Mouse (Mus musculus): ENCODE measurements around the gene Cxcl16. TPM values are rescaled to one million over a fixed set of nuclear protein-coding genes. Genes with fewer than 3 reads are reported as not detected.

The Cxcl16 gene
- polyA plus RNA-seq, 1 experiment = 2.6 TPM

DNA sequence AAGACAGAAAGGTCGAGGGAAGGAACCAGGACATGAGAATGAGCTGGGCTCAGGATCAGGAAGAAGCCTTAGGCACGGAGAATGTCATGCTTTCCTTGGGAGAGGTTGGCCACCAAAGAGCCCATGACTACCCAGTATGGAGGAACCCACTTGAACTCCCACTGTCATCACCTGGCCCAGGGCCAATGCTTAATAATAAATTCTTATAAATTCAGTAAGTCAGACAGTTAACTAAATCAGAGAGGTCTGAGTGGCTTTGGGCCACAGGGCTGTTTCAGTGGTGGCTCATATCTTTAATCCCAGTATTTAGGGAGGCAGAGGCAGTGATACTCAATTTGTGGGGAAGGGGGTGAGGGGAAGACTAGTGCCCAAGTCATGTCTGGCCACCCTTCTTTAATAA lies 8.9 kb downstream of the Cxcl16 start:
- H3K4me3 ChIP-seq (replicated peaks; ENCODE audit: insufficient read depth, low read depth, low read length) = no peak overlapping the region
- H3K4me1 ChIP-seq (ENCODE audit: control insufficient read depth, insufficient read depth, low read length) = peaks cover 3% of the 10 kb centered on the region
- no peak overlapping the region for H3K27ac ChIP-seq (ENCODE audit: insufficient read depth, low read length)
- no peaks in the 10 kb centered on the region for H3K27me3 ChIP-seq (ENCODE audit: control insufficient read depth, insufficient read depth, low read length)
- 74% methylated on average over 2 of the region's 2 CpGs for WGBS
- peak in 1 of 2 experiments; percentile 21 for DNase-seq
- TF ChIP-seq CTCF (IDR thresholded peaks at IDR 0.05; ENCODE audit: borderline replicate concordance, insufficient read depth, low read depth, low read length) (no peak), POLR2A (IDR thresholded peaks at IDR 0.05; ENCODE audit: borderline replicate concordance, insufficient read depth, low read length) (no peak)

- 81% methylated on average over 1 of the region's 1 CpGs for WGBS
- no peaks in the 10 kb centered on the region for H3K27me3 ChIP-seq (ENCODE audit: control insufficient read depth, insufficient read depth, low read length)
- no peak overlapping the region for H3K27ac ChIP-seq (ENCODE audit: insufficient read depth, low read length)
- no peak overlapping the region for H3K4me3 ChIP-seq (replicated peaks; ENCODE audit: insufficient read depth, low read depth, low read length)
- TF ChIP-seq POLR2A (IDR thresholded peaks at IDR 0.05; ENCODE audit: borderline replicate concordance, insufficient read depth, low read length) = no peak
- no peak for TF ChIP-seq CTCF (IDR thresholded peaks at IDR 0.05; ENCODE audit: borderline replicate concordance, insufficient read depth, low read depth, low read length)
- no peaks in the 10 kb centered on the region for H3K4me1 ChIP-seq (ENCODE audit: control insufficient read depth, insufficient read depth, low read length)
- no peak for DNase-seq
These were observed 12.4 kb downstream of the Cxcl16 start for GRCm38 (mm10) chr11:70447373-70447772.

DNA sequence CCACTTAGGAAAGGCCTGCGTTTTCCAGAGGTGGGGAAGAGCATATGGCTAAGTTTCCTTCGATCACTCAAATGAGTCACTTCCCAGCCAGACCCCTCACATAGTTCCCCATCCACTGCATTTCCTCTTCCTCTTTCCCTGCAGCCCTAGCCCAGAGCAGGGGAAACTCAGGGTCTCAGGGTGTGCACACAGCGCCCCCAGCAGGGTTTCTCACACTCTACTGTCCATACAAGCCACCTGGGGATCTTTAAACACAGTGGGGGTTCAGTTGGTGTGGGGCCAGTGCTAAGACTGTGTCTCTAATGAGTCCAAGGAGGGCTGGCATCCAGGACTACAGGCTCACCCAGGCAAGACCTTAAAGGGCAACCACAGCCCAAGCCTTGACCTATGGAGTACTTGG lies 13.0 kb downstream of the Cxcl16 start:
- DNase-seq = no peak
- H3K27me3 ChIP-seq (ENCODE audit: control insufficient read depth, insufficient read depth, low read length) = no peaks in the 10 kb centered on the region
- no peaks in the 10 kb centered on the region for H3K4me1 ChIP-seq (ENCODE audit: control insufficient read depth, insufficient read depth, low read length)
- no peak overlapping the region for H3K27ac ChIP-seq (ENCODE audit: insufficient read depth, low read length)
- H3K4me3 ChIP-seq (replicated peaks; ENCODE audit: insufficient read depth, low read depth, low read length) = no peak overlapping the region
- TF ChIP-seq CTCF (IDR thresholded peaks at IDR 0.05; ENCODE audit: borderline replicate concordance, insufficient read depth, low read depth, low read length) = no peak
- no peak for TF ChIP-seq POLR2A (IDR thresholded peaks at IDR 0.05; ENCODE audit: borderline replicate concordance, insufficient read depth, low read length)
- WGBS = 46% methylated on average over 3 of the region's 3 CpGs

DNA sequence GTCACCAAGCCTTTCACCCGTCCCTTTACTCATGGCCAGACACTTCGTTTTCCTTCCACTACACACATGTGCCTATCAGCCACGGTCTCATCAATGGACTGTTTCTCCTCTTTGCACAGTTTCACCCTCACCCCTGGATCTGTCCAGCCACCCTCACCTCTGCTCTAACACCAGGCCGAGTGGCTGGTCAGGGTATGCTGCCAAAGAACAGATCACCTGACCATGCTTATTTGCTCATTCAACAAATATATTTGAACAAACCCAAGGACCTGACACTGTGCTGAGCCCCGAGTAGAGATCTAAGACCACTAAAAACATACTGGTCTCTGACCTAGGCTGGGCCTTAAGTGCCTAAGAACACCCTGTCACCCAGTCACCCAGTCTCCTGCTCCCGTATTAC lies 15.1 kb downstream of the Cxcl16 start:
- no peak for DNase-seq
- 76% methylated on average over 6 of the region's 6 CpGs for WGBS
- TF ChIP-seq POLR2A (IDR thresholded peaks at IDR 0.05; ENCODE audit: borderline replicate concordance, insufficient read depth, low read length) (no peak), CTCF (IDR thresholded peaks at IDR 0.05; ENCODE audit: borderline replicate concordance, insufficient read depth, low read depth, low read length) (no peak)
- H3K27ac ChIP-seq (ENCODE audit: insufficient read depth, low read length) = no peak overlapping the region
- H3K27me3 ChIP-seq (ENCODE audit: control insufficient read depth, insufficient read depth, low read length) = no peaks in the 10 kb centered on the region
- no peak overlapping the region for H3K4me3 ChIP-seq (replicated peaks; ENCODE audit: insufficient read depth, low read depth, low read length)
- H3K4me1 ChIP-seq (ENCODE audit: control insufficient read depth, insufficient read depth, low read length) = no peaks in the 10 kb centered on the region

DNA sequence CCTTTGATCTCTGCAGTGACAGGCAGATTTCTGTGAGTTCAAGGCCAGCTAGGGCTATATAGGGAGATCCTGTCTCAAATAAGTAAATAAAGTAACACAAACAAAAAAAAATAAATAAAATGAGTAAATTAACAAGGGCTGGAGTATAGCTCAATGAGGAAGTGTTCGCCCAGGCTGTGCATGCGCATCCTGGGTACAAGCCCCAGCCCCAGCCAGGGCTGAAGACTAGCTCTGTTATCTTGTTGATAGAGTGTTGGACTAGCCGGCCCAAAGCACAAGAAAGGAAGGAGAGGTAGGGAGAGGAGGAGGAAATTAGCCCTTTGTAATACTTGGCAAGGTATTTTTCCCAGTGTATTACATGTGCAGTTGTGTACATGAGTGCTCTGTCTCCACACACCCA lies 15.8 kb downstream of the Cxcl16 start:
- TF ChIP-seq POLR2A (IDR thresholded peaks at IDR 0.05; ENCODE audit: borderline replicate concordance, insufficient read depth, low read length) (no peak), CTCF (IDR thresholded peaks at IDR 0.05; ENCODE audit: borderline replicate concordance, insufficient read depth, low read depth, low read length) (no peak)
- WGBS = 79% methylated on average over 3 of the region's 3 CpGs
- Histone ChIP-seq H3K27me3 (ENCODE audit: control insufficient read depth, insufficient read depth, low read length) (no peaks in the 10 kb centered on the region), H3K27ac (ENCODE audit: insufficient read depth, low read length) (no peak overlapping the region), H3K4me1 (ENCODE audit: control insufficient read depth, insufficient read depth, low read length) (no peaks in the 10 kb centered on the region), H3K4me3 (replicated peaks; ENCODE audit: insufficient read depth, low read depth, low read length) (no peak overlapping the region)
- no peak for DNase-seq

GRCm38 (mm10) chr11:70441882-70442281 lies 17.9 kb downstream of the Cxcl16 start:
- TF ChIP-seq POLR2A (IDR thresholded peaks at IDR 0.05; ENCODE audit: borderline replicate concordance, insufficient read depth, low read length) (no peak), CTCF (IDR thresholded peaks at IDR 0.05; ENCODE audit: borderline replicate concordance, insufficient read depth, low read depth, low read length) (no peak)
- no peaks in the 10 kb centered on the region for H3K4me1 ChIP-seq (ENCODE audit: control insufficient read depth, insufficient read depth, low read length)
- 93% methylated on average over 7 of the region's 7 CpGs for WGBS
- DNase-seq = no peak
- H3K27ac ChIP-seq (ENCODE audit: insufficient read depth, low read length) = no peak overlapping the region
- H3K4me3 ChIP-seq (replicated peaks; ENCODE audit: insufficient read depth, low read depth, low read length) = no peak overlapping the region
- H3K27me3 ChIP-seq (ENCODE audit: control insufficient read depth, insufficient read depth, low read length) = no peaks in the 10 kb centered on the region

GRCm38 (mm10) chr11:70440637-70441036 lies 19.1 kb downstream of the Cxcl16 start:
- DNase-seq = no peak
- Histone ChIP-seq H3K27ac (ENCODE audit: insufficient read depth, low read length) (no peak overlapping the region), H3K27me3 (ENCODE audit: control insufficient read depth, insufficient read depth, low read length) (no peaks in the 10 kb centered on the region), H3K4me1 (ENCODE audit: control insufficient read depth, insufficient read depth, low read length) (no peaks in the 10 kb centered on the region), H3K4me3 (replicated peaks; ENCODE audit: insufficient read depth, low read depth, low read length) (no peak overlapping the region)
- TF ChIP-seq POLR2A (IDR thresholded peaks at IDR 0.05; ENCODE audit: borderline replicate concordance, insufficient read depth, low read length) (no peak), CTCF (IDR thresholded peaks at IDR 0.05; ENCODE audit: borderline replicate concordance, insufficient read depth, low read depth, low read length) (no peak)
- WGBS = 94% methylated on average over 4 of the region's 4 CpGs

- H3K4me3 ChIP-seq (replicated peaks; ENCODE audit: insufficient read depth, low read depth, low read length) = no peak overlapping the region
- H3K4me1 ChIP-seq (ENCODE audit: control insufficient read depth, insufficient read depth, low read length) = peaks cover under 1% of the 10 kb centered on the region
- no peaks in the 10 kb centered on the region for H3K27me3 ChIP-seq (ENCODE audit: control insufficient read depth, insufficient read depth, low read length)
- DNase-seq = no peak
- TF ChIP-seq POLR2A (IDR thresholded peaks at IDR 0.05; ENCODE audit: borderline replicate concordance, insufficient read depth, low read length) (no peak), CTCF (IDR thresholded peaks at IDR 0.05; ENCODE audit: borderline replicate concordance, insufficient read depth, low read depth, low read length) (no peak)
- H3K27ac ChIP-seq (ENCODE audit: insufficient read depth, low read length) = no peak overlapping the region
- 77% methylated on average over 7 of the region's 7 CpGs for WGBS
These were observed 20.9 kb downstream of the Cxcl16 start for GRCm38 (mm10) chr11:70438728-70439374.

All from cerebellum, adult 2 months (tissue).